Mouse (Mus musculus): Measurements from ENCODE around the gene Klhl35. TPM values are rescaled to one million over a fixed set of nuclear protein-coding genes. Genes with fewer than 3 reads are reported as not detected.

The Klhl35 gene
- polyA plus RNA-seq, 1 experiment from 2014 or later, result 0.95 TPM

DNA sequence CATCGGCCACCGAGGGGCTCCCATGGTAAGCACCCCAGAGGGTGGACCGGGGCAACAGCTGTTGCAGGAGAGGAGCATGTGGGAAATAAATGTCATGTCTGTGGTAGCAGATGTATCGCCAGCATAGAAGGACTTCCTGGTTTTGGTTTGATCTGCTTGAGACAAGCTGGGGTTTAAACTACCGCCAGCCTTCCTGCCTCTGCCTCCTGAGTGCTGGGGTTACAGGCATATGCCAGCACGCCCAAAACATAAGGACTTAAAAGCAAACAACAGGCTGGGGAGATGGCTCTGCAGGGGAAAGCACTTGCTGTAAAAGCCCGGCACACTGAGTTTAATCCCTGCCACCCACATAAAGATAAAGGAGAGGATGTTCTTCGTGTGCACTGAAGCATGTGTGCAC, 16.7 kb upstream of the Klhl35 start:
- H3K9me3 ChIP-seq (ENCODE audit: low read depth, low read length), result no peaks in the 10 kb centered on the region
- TF ChIP-seq CTCF (IDR thresholded peaks at IDR 0.05; ENCODE audit: low read depth), result no peak
- H3K27ac ChIP-seq (ENCODE audit: low read depth), result no peak overlapping the region
- DNase-seq (no peak), ATAC-seq (ENCODE audit: insufficient read depth) (no peak)
- H3K27me3 ChIP-seq (ENCODE audit: insufficient read depth, low read length), result no peaks in the 10 kb centered on the region
- 57% methylated on average over 8 of the region's 8 CpGs for WGBS
- H3K4me3 ChIP-seq (ENCODE audit: low read depth, low read length), result no peak overlapping the region
- no peak overlapping the region for H3K9ac ChIP-seq
- no peaks in the 10 kb centered on the region for H3K4me1 ChIP-seq (ENCODE audit: insufficient read depth)
- H3K4me2 ChIP-seq, result no peak overlapping the region
- H3K36me3 ChIP-seq (ENCODE audit: insufficient read depth), result no peaks in the 10 kb centered on the region

DNA sequence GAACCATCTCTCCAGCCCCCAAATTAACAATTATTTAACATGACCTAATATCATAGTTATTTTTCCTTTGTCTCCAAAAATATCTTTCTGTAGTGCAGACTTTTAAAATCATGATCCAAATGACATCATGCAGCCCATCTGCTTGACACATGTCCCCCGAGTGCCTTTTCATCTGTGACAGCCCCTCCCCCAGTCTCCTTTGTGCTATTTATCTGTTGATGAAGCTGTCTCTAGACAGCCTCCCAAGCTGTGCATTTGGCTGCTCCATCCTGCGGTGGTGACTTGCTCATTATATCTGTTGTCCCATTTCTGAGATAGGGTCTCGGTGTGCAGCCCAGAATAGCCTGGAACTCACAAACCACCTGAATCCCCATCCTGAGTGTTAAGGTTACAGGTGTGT, 16.1 kb upstream of the Klhl35 start:
- H3K4me3 ChIP-seq (ENCODE audit: low read depth, low read length), result no peak overlapping the region
- no peaks in the 10 kb centered on the region for H3K36me3 ChIP-seq (ENCODE audit: insufficient read depth)
- 52% methylated on average over 3 of the region's 3 CpGs for WGBS
- no peak for ATAC-seq (ENCODE audit: insufficient read depth)
- no peaks in the 10 kb centered on the region for H3K9me3 ChIP-seq (ENCODE audit: low read depth, low read length)
- DNase-seq, result no peak
- TF ChIP-seq CTCF (IDR thresholded peaks at IDR 0.05; ENCODE audit: low read depth), result no peak
- no peak overlapping the region for H3K9ac ChIP-seq
- H3K4me2 ChIP-seq, result no peak overlapping the region
- no peaks in the 10 kb centered on the region for H3K4me1 ChIP-seq (ENCODE audit: insufficient read depth)
- H3K27me3 ChIP-seq (ENCODE audit: insufficient read depth, low read length), result no peaks in the 10 kb centered on the region
- no peak overlapping the region for H3K27ac ChIP-seq (ENCODE audit: low read depth)

- peak; percentile 98 for TF ChIP-seq CTCF (IDR thresholded peaks at IDR 0.05; ENCODE audit: low read depth)
- no peaks in the 10 kb centered on the region for H3K9me3 ChIP-seq (ENCODE audit: low read depth, low read length)
- H3K4me3 ChIP-seq (ENCODE audit: low read depth, low read length), result no peak overlapping the region
- 0% methylated on average over 3 of the region's 3 CpGs for WGBS
- H3K27me3 ChIP-seq (ENCODE audit: insufficient read depth, low read length), result no peaks in the 10 kb centered on the region
- H3K36me3 ChIP-seq (ENCODE audit: insufficient read depth), result no peaks in the 10 kb centered on the region
- no peak overlapping the region for H3K9ac ChIP-seq
- H3K4me2 ChIP-seq, result no peak overlapping the region
- H3K27ac ChIP-seq (ENCODE audit: low read depth), result no peak overlapping the region
- H3K4me1 ChIP-seq (ENCODE audit: insufficient read depth), result no peaks in the 10 kb centered on the region
- ATAC-seq (ENCODE audit: insufficient read depth), result peak; percentile 52; the same call in 1 of the 2 replicates
- peak; percentile 95 for DNase-seq
Observed at GRCm38 (mm10) chr7:99450703-99451102, 15.1 kb upstream of the Klhl35 start.

GRCm38 (mm10) chr7:99452859-99453258, 12.9 kb upstream of the Klhl35 start:
- no peaks in the 10 kb centered on the region for H3K4me1 ChIP-seq (ENCODE audit: insufficient read depth)
- TF ChIP-seq CTCF (IDR thresholded peaks at IDR 0.05; ENCODE audit: low read depth), result no peak
- DNase-seq (no peak), ATAC-seq (ENCODE audit: insufficient read depth) (no peak)
- H3K9me3 ChIP-seq (ENCODE audit: low read depth, low read length), result no peaks in the 10 kb centered on the region
- H3K4me3 ChIP-seq (ENCODE audit: low read depth, low read length), result no peak overlapping the region
- H3K36me3 ChIP-seq (ENCODE audit: insufficient read depth), result no peaks in the 10 kb centered on the region
- WGBS, result 75% methylated on average over 7 of the region's 7 CpGs
- H3K27me3 ChIP-seq (ENCODE audit: insufficient read depth, low read length), result no peaks in the 10 kb centered on the region
- H3K27ac ChIP-seq (ENCODE audit: low read depth), result no peak overlapping the region
- no peak overlapping the region for H3K4me2 ChIP-seq
- no peak overlapping the region for H3K9ac ChIP-seq

DNA sequence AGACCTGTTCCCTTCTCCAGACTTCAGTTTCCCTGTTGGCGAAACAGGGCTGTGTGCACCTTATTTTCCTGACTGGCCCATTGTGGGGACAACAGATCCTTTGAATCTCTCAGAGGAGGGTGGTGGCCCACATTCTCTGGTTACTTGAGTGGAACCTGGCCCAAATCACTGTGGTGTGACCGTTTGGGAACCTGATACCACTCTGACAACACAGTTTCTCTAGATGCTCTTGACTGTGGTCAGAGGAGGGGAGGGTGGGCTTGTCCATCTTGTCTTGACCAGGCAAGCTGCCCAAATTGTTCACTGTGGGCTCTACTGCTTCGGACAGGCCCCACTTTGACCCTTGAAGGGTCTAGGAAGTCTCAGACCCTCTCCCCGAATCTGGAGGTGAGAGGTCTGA, 11.8 kb upstream of the Klhl35 start:
- Histone ChIP-seq H3K27me3 (ENCODE audit: insufficient read depth, low read length) (no peaks in the 10 kb centered on the region), H3K4me2 (no peak overlapping the region), H3K27ac (ENCODE audit: low read depth) (no peak overlapping the region), H3K36me3 (ENCODE audit: insufficient read depth) (no peaks in the 10 kb centered on the region), H3K4me3 (ENCODE audit: low read depth, low read length) (no peak overlapping the region), H3K4me1 (ENCODE audit: insufficient read depth) (no peaks in the 10 kb centered on the region), H3K9me3 (ENCODE audit: low read depth, low read length) (no peaks in the 10 kb centered on the region), H3K9ac (no peak overlapping the region; the same call in 1 of the 2 replicates)
- 58% methylated on average over 4 of the region's 4 CpGs for WGBS
- ATAC-seq (ENCODE audit: insufficient read depth) (no peak), DNase-seq (no peak)
- no peak for TF ChIP-seq CTCF (IDR thresholded peaks at IDR 0.05; ENCODE audit: low read depth)

DNA sequence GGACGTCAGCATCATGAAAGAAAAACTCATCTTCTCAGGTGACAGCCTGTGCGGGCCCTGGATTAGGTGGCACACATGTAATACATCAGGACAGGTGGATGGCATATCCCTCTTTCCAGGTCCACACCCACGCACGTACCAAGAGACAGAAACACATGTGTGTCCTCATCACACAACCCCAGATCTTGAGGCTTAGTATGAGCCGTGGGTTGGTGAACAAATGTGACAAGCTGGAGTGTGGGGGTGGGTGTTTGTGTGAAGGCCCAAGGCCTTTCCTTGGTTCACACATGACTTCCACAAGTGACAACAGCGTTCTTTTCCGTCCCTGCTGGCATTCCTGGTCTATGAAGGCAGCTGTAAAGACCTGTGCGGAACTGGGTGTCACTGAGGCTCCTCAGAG, 7.0 kb upstream of the Klhl35 start:
- H3K4me3 ChIP-seq (ENCODE audit: low read depth, low read length), result no peak overlapping the region

DNA sequence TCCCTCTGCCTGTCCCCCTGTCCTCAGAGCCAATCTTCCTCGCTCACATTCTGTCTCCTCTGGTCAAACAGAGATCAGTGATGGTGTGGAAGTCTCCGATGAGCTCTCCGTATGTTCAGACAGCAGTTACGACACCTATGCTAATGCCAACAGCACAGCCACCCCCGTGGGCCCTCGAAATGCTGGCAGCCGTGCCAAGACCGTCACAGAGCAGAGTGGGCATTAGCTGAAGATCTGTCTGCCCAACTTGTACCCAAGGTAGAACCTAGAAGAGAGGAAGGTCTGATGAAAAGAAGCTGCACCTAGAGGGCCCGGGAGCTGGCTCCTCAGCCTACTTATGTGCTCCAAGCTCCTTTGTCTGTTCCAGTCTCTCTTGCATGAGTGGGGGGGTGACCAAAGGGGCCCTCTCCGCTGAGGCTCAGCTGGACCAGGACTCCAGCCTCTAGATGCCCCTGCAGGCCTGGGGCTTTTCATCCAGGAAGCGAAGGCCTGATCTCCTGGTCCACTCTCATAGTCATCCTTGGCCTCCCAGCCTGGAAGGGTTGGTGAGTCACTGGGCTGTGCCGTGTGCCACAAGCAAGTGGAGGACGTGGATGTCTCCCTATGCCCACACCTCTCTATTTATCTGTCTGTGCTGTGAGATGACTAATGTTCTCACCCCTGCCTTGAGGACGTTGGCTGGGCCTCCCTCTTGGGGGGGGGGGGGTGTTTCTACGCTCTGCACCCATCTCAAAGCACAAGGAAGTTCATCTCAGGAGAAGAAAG, 5.7 kb upstream of the Klhl35 start:
- Histone ChIP-seq H3K4me2 (no peak overlapping the region), H3K4me3 (ENCODE audit: low read depth, low read length) (no peak overlapping the region), H3K27me3 (ENCODE audit: insufficient read depth, low read length) (no peaks in the 10 kb centered on the region), H3K36me3 (ENCODE audit: insufficient read depth) (peaks cover 7% of the 10 kb centered on the region; the same call in 1 of the 2 replicates), H3K9me3 (ENCODE audit: low read depth, low read length) (no peaks in the 10 kb centered on the region), H3K9ac (no peak overlapping the region), H3K27ac (ENCODE audit: low read depth) (no peak overlapping the region), H3K4me1 (ENCODE audit: insufficient read depth) (no peaks in the 10 kb centered on the region)
- DNase-seq, result no peak
- WGBS, result 83% methylated on average over 15 of the region's 15 CpGs
- TF ChIP-seq CTCF (IDR thresholded peaks at IDR 0.05; ENCODE audit: low read depth), result no peak
- no peak for ATAC-seq (ENCODE audit: insufficient read depth)

More for the DNA sequence above, 7.0 kb upstream of the Klhl35 start:
- Histone ChIP-seq H3K4me1 (ENCODE audit: insufficient read depth) (no peaks in the 10 kb centered on the region), H3K27ac (ENCODE audit: low read depth) (no peak overlapping the region), H3K9ac (no peak overlapping the region), H3K36me3 (ENCODE audit: insufficient read depth) (peaks cover 7% of the 10 kb centered on the region; the same call in 1 of the 2 replicates), H3K9me3 (ENCODE audit: low read depth, low read length) (no peaks in the 10 kb centered on the region), H3K4me2 (no peak overlapping the region), H3K27me3 (ENCODE audit: insufficient read depth, low read length) (no peaks in the 10 kb centered on the region)
- WGBS, result 79% methylated on average over 8 of the region's 8 CpGs
- DNase-seq (no peak), ATAC-seq (ENCODE audit: insufficient read depth) (no peak)
- no peak for TF ChIP-seq CTCF (IDR thresholded peaks at IDR 0.05; ENCODE audit: low read depth)

Measured in lung, embryonic 14.5 days (tissue).